Mouse (Mus musculus): Measurements from ENCODE around the gene Rimkla.
"Not testable (repeated sequence)": the region's sequence is repeated elsewhere in the genome, so short reads cannot be mapped to it uniquely, and the experiment has no call there.

Gene Rimkla

GRCm38 (mm10) chr4:119492291-119492932 lies at the start of gene Rimkla:
Gene Rimkla (minus strand): TSS chr4:119492628.
- DNase-seq (ENCODE audit: low spot score), result peak; percentile 75

- no peak for DNase-seq (ENCODE audit: low spot score)
Observed at GRCm38 (mm10) chr4:119540533-119540890, 48.1 kb upstream of the Rimkla start.

- peak; percentile 68 for DNase-seq (ENCODE audit: low spot score)
Observed at GRCm38 (mm10) chr4:119539836-119540532, 47.6 kb upstream of the Rimkla start.

- DNase-seq (ENCODE audit: low spot score), result peak; percentile 91
Observed at GRCm38 (mm10) chr4:119539031-119539824, 46.8 kb upstream of the Rimkla start, which contains the start of gene Frg2f1. Gene Frg2f1 (minus strand): TSS chr4:119539529.

GRCm38 (mm10) chr4:119537436-119537835 lies 45.0 kb upstream of the Rimkla start:
- no peak for DNase-seq (ENCODE audit: low spot score)

- not testable (repeated sequence) for DNase-seq (ENCODE audit: low spot score)
Observed at GRCm38 (mm10) chr4:119536615-119537014, 44.2 kb upstream of the Rimkla start, which contains the start of gene Foxj3. Gene Foxj3 (plus strand): TSS chr4:119537004.

GRCm38 (mm10) chr4:119535103-119535502 lies 42.7 kb upstream of the Rimkla start:
- DNase-seq (ENCODE audit: low spot score), result no peak

- no peak for DNase-seq (ENCODE audit: low spot score)
Observed at GRCm38 (mm10) chr4:119531813-119532212, 39.4 kb upstream of the Rimkla start.

GRCm38 (mm10) chr4:119526329-119526845 lies 34.0 kb upstream of the Rimkla start:
- DNase-seq (ENCODE audit: low spot score), result no peak

- DNase-seq (ENCODE audit: low spot score), result no peak
Observed at GRCm38 (mm10) chr4:119524466-119524865, 32.0 kb upstream of the Rimkla start.

- DNase-seq (ENCODE audit: low spot score), result no peak
Observed at GRCm38 (mm10) chr4:119524010-119524409, 31.6 kb upstream of the Rimkla start.

- no peak for DNase-seq (ENCODE audit: low spot score)
Observed at GRCm38 (mm10) chr4:119523575-119523974, 31.1 kb upstream of the Rimkla start.

GRCm38 (mm10) chr4:119512731-119513141 lies 20.3 kb upstream of the Rimkla start:
- no peak for DNase-seq (ENCODE audit: low spot score)

- no peak for DNase-seq (ENCODE audit: low spot score)
Observed at GRCm38 (mm10) chr4:119511591-119511990, 19.2 kb upstream of the Rimkla start.

- DNase-seq (ENCODE audit: low spot score), result no peak
Observed at GRCm38 (mm10) chr4:119498319-119498848, 6.0 kb upstream of the Rimkla start.

GRCm38 (mm10) chr4:119492933-119493327 lies 502 bp upstream of the Rimkla start:
- DNase-seq (ENCODE audit: low spot score), result no peak

GRCm38 (mm10) chr4:119490806-119491205 lies 1.6 kb downstream of the Rimkla start:
- DNase-seq (ENCODE audit: low spot score), result peak; percentile 58

- DNase-seq (ENCODE audit: low spot score), result no peak
Observed at GRCm38 (mm10) chr4:119489666-119490065, 2.8 kb downstream of the Rimkla start.

- no peak for DNase-seq (ENCODE audit: low spot score)
Observed at GRCm38 (mm10) chr4:119484882-119485281, 7.5 kb downstream of the Rimkla start.

GRCm38 (mm10) chr4:119483051-119483450 lies 9.4 kb downstream of the Rimkla start:
- DNase-seq (ENCODE audit: low spot score), result no peak

- DNase-seq (ENCODE audit: low spot score), result no peak
Observed at GRCm38 (mm10) chr4:119473150-119473549, 19.3 kb downstream of the Rimkla start.

GRCm38 (mm10) chr4:119472545-119472944 lies 19.9 kb downstream of the Rimkla start:
- DNase-seq (ENCODE audit: low spot score), result no peak

All from embryo, embryonic 10.5 days (tissue).